Mouse (Mus musculus): ENCODE measurements at regions not wholly inside any gene's neighbourhood (a gene's known extent, or its start where the extent isn't known, plus 50 kb on each side); places are given as distances from the start of the nearest gene placed in this dataset.
"Not testable (repeated sequence)": the region's sequence is repeated elsewhere in the genome, so short reads cannot be mapped to it uniquely, and the experiment has no call there.

DNA sequence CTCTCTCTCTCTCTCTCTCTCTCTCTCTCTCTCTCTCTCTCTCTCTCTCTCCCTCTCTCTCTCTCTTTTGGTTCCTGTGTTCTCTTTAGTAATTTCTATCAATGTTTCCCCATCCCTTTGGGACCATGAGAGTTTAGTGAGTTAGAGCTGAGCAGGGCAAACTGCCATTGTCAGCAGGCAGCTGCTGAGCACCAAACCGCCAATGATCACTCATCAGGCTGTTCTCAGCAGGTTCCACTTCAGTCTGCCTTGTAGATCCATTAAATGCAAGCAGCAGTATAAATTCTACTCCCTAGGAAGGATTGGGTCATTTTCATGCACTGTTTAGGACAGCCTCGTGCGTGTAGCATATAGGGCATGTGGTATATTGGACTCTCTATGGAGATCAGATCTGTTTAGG lies 692.5 kb downstream of the Trib2 start:
- CTCF ChIA-PET: no interaction called here

DNA sequence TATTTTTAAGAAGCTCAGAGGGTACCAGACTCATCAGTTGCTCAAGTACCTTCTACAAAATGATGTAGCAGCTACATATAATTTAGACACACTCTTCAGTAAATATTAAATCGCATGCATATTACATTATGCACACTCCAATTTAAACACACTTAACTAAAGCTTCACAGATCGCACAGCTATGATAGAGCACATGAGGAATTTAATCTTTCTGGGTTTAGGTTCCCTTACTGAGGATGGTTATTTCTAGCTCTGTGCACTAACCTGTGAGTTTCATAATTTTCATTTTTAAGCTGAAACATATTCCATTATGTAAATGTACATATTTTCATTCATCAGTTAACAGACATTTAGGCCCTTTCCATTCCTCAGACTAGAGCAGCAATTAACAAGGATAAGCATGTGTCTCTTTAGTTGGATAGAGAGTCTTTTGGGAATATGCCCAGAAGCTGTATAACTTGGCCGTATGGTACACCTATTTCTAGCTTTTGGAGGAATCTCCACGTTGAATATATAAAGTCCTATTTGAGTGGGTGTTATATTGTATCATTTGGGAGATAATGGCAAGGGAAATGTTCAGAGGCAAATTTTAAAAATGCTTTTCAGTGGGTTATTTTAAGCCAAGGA lies 694.0 kb downstream of the Trib2 start:
- CTCF ChIA-PET: no interaction called here

DNA sequence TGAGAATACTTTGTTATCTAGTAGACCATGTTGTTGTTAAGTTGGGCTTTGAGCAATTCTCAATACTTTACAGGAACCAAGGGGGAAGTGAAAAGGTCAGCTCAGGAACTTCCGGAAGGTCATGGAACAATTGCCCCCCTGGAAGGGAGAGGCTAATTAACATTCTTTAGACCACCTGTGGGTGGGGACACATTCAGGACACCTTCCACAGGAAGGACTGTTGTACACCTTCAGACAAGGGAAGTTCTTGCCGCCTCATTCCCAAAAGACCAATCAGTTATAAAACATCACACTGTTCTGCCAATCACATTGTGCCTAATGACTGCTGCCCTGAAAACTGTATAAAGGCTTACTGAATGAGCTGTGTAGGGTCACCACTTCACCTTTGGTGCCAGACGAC lies 701.2 kb downstream of the Trib2 start:
- CTCF ChIA-PET: no interaction called here

DNA sequence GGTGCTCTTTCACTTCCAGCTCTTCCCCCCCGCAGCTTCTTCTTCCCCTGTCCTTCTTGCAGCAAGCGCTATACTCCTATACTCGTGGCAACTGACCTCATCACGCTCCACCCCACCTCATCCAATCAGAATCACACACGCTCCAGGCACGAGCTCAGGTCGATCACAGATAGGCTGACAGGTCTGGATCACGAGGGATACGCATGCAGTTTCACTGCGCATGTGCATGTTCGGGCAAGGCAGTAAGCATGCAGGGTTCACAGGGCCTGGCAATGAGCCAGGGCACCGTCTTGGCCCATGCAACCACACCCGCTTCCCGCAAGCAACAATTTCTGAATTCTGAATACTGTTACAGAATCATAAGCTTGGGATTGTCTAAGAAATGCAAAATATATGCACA lies 701.9 kb downstream of the Trib2 start:
- CTCF ChIA-PET: no interaction called here

DNA sequence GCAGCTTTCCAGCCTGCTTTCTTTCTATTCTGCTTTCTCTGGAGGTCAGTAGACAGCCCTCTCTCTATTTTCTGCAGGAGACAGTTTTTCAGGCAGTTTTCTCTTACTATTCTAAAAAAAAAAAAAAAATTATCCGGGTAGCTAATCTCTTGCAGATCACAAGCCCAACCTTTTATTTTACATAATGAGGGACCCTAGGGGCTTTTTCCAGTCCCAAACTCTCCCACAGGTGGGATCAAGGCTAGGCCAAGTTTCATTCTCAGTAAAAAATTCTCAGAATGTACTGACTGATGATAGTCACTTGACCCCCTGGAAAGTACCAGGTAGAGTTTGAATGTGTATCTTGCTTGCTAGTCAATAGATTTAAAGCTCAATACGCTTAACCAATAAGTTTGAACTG lies 705.7 kb downstream of the Trib2 start:
- CTCF ChIA-PET: no interaction called here

DNA sequence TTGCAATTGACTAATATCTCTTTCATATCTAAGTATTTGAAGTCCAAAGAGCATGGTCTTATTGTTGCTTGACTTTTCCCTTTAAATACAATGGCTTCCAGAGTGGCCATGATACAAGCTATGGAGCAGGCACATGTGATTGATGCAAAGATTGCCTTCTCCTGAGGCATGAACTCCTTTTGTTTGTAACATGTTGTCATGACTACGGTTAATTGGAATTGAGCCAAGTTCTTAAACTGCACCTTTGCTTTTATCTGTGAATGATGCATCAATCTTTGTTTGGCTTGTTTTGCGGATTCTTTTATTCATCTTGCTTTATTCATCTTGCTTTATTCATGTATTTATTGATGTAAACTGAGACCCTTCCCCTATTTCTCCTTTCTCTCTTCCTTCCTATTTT lies 711.8 kb downstream of the Trib2 start:
- CTCF ChIA-PET: no interaction called here

DNA sequence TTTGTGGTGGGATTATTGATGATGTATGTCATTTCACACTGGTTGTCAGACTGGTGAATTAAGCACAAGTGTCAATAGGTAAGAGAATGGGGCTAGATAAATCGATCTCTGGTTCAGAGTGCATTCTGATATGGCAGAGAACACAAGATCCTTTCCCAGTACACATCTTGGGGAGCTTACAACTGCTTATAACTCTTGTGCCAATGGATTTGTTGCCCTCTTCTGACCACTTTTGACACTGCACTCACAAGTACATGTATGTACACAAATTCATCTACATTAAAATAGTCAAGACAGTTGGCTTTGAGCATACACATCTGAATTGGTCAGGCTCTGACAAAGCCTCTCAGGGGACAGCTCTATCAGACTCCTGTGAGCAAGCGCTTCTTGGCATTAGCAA lies 738.1 kb downstream of the Trib2 start:
- CTCF ChIA-PET: no interaction called here

DNA sequence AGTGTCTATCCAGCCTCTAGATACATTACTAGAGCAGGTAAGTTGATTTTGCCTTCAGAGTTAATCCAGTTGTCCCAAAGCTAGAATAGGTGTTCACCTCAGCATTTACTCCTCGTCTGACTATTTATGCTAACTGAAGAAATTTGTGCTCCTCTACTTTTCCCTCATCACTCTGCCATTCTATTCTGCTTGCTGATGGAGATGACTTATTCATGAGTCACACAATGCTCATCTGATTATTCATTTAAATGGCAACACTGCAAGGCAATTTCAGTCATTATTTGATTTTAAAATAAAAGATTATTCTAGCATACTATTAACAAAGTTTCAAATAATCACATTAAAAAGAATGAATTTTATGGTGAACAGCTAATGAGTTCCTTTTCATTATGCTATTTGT lies 752.4 kb downstream of the Trib2 start:
- CTCF ChIA-PET: no interaction called here

DNA sequence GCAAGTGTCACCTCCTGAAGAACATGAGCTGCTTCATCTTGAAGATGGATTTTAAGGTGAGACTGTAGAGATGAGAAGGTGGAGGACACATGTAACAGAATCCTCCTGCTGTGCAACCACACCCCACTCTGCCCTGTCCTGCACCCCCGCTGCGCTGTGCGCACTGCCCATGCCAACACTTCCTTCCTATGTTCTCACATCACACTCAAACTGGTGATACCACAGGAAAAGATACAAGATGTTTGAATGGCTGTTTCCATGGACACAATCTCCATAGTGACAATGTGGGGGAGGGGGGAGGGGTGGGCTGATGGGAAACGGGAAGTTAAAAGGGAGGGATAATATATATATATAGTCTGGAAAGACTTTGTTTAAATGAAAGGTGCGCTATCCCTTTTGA lies 765.3 kb downstream of the Trib2 start:
- CTCF ChIA-PET: no interaction called here

DNA sequence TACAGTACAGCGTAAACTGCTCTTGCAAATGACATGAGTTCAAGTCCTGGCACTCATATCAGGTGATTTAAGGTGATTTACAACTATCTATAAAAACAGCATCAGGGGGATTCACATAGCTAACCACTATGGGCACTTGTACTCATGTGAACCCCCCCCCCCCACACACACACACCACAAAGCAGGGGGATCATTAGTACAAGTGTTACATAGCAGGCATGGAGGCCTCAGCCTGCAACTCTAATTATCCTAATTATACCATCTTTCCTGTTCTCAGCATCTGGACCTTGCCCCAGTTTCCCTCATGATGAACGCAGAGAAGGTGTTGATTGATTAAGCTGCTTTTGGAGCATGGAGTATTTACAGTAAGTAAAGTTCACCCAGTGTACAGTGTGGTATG lies 773.5 kb downstream of the Trib2 start:
- CTCF ChIA-PET: no interaction called here

DNA sequence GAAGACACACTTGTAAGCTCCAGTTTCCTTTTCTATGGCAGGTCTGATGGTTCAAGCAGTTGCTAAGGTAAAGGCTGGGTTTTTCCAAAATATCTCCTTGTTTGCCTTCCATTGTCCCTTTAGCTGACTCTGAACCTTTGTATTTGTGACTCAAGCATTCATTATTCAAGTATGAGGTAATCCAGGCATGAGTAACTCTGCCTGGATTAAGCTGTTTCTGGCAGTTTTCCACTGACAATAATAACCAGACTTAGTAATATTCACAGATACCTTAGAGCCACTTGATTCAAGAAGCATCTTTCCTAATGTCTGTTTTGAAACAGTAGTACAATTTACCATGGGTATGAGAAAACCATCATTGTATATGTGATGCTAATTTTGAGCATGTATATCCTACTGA lies 805.6 kb downstream of the Trib2 start:
- CTCF ChIA-PET: no interaction called here

DNA sequence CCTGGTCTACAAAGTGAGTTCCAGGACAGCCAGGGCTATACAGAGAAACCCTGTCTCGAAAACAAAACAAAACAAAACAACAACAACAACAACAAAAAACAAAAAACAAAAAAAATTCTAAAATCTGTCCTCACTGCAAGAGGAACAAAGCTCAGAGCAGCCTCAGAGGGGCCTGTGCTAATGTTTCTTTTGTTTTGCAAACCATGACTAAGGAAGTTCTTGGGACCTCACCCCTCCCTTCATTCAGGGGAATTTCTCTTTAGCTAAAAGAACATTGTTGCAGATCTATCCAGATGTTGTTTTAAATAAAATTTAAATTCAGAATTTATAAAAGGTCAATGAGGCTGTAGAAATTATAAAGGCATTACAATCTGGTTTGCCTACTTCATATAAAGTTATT lies 814.3 kb downstream of the Trib2 start:
- CTCF ChIA-PET: not testable (repeated sequence)

All from spleen, embryonic (tissue).